8 mouse cellular contexts compared by ENCODE assay signal in genomic region chr19:42144541-42145167, GRCm38 (mm10). TPM values are rescaled to one million over a fixed set of nuclear protein-coding genes. Genes with fewer than 3 reads are reported as not detected.
DNase-seq lines count a peak whose midpoint lies in the region; ATAC-seq and TF ChIP-seq lines count a peak whose summit lies in the region.

No protein-coding gene starts in this region.

- H3K4me1 ChIP-seq in forebrain, embryonic 14.5 days (ENCODE audit: control insufficient read depth, insufficient read depth, low read length), result 0 out of 2 replicates have a peak, but pooled peaks cover 8% of the 10 kb centered on the region
- H3K4me1 ChIP-seq in forebrain, embryonic 15.5 days, result peaks cover 13% of the 10 kb centered on the region
- peaks cover 34% of the 10 kb centered on the region for H3K4me1 ChIP-seq in heart, embryonic 15.5 days (replicated peaks)
- peaks cover 9% of the 10 kb centered on the region for H3K4me1 ChIP-seq in stomach, postnatal 0 days (replicated peaks; ENCODE audit: control insufficient read depth, insufficient read depth)

- peaks cover 8% of the 10 kb centered on the region for H3K27me3 ChIP-seq in forebrain, embryonic 14.5 days (replicated peaks; ENCODE audit: control insufficient read depth, insufficient read depth, low read length)
- peaks cover 9% of the 10 kb centered on the region for H3K27me3 ChIP-seq in forebrain, embryonic 15.5 days
- no peaks in the 10 kb centered on the region for H3K27me3 ChIP-seq in heart, embryonic 15.5 days
- H3K27me3 ChIP-seq in stomach, postnatal 0 days (ENCODE audit: control insufficient read depth, insufficient read depth, low read length), result no peaks in the 10 kb centered on the region

- TF ChIP-seq EP300 in stomach, postnatal 0 days (optimal IDR thresholded peaks at IDR 0.05), result no peak

- DNase-seq in forebrain, embryonic 14.5 days (ENCODE audit: low spot score), result peak; percentile 90
- peak; percentile 79 to 85 for DNase-seq in adrenal gland, adult 18-20 months (ENCODE audit: low spot score in 2 of 2)
- peak; percentile 89 for DNase-seq in embryo, embryonic 11 days
- DNase-seq in left cerebral cortex, adult 2 months (ENCODE audit: extremely low spot score in 1 of 2, low spot score in 2 of 2), result peak; percentile 84
- DNase-seq in naive thymus-derived CD4-positive, alpha-beta T cell, adult 2 months (ENCODE audit: low read depth), result peak; percentile 91
- peak; percentile 87 for DNase-seq in stomach, postnatal 0 days (ENCODE audit: low spot score)

- no peak overlapping the region for H3K9ac ChIP-seq in forebrain, embryonic 14.5 days (ENCODE audit: low read length)
- H3K9ac ChIP-seq in forebrain, embryonic 15.5 days (replicated peaks), result no peak overlapping the region
- no peak overlapping the region for H3K9ac ChIP-seq in heart, embryonic 15.5 days
- H3K9ac ChIP-seq in stomach, postnatal 0 days (ENCODE audit: low read length), result no peak overlapping the region

- no peak overlapping the region for H3K4me3 ChIP-seq in forebrain, embryonic 14.5 days (ENCODE audit: low read depth, low read length)
- no peak overlapping the region for H3K4me3 ChIP-seq in forebrain, embryonic 15.5 days
- no peak overlapping the region for H3K4me3 ChIP-seq in heart, embryonic 15.5 days
- H3K4me3 ChIP-seq in left cerebral cortex, adult 2 months, result no peak overlapping the region
- no peak overlapping the region for H3K4me3 ChIP-seq in stomach, postnatal 0 days (ENCODE audit: low read depth, low read length)

- intact Hi-C loops in left cerebral cortex, adult 2 months (cut with DNase I), result loop anchor here (1.0 to 2.0 kb wide), 2 partner anchors 16 to 22 kb away; partner anchors contain the start of gene Avpi1

- WGBS in forebrain, embryonic 14.5 days, result 29% methylated on average over 8 of the region's 8 CpGs
- WGBS in forebrain, embryonic 15.5 days, result 31% methylated on average over 8 of the region's 8 CpGs
- 25% methylated on average over 8 of the region's 8 CpGs for WGBS in heart, embryonic 15.5 days
- WGBS in stomach, postnatal 0 days, result 18% methylated on average over 8 of the region's 8 CpGs

- H3K4me2 ChIP-seq in forebrain, embryonic 14.5 days (ENCODE audit: low read length), result no peak overlapping the region
- no peak overlapping the region for H3K4me2 ChIP-seq in forebrain, embryonic 15.5 days (replicated peaks)
- H3K4me2 ChIP-seq in heart, embryonic 15.5 days, result peak overlapping the region; percentile 16; the same call in 1 of the 2 replicates
- no peak overlapping the region for H3K4me2 ChIP-seq in stomach, postnatal 0 days (replicated peaks; ENCODE audit: low read depth)

- no peaks in the 10 kb centered on the region for H3K36me3 ChIP-seq in forebrain, embryonic 14.5 days (ENCODE audit: control insufficient read depth, insufficient read depth, low read length)
- H3K36me3 ChIP-seq in forebrain, embryonic 15.5 days, result no peaks in the 10 kb centered on the region
- no peaks in the 10 kb centered on the region for H3K36me3 ChIP-seq in heart, embryonic 15.5 days
- H3K36me3 ChIP-seq in stomach, postnatal 0 days (ENCODE audit: control insufficient read depth, insufficient read depth, low read length), result no peaks in the 10 kb centered on the region

- peak; percentile 78 for TF ChIP-seq CTCF in left cerebral cortex, adult 2 months (IDR thresholded peaks at IDR 0.05)
- TF ChIP-seq CTCF in stomach, postnatal 0 days (IDR thresholded peaks at IDR 0.05; ENCODE audit: low read depth), result peak; percentile 85

- no peaks in the 10 kb centered on the region for H3K9me3 ChIP-seq in forebrain, embryonic 14.5 days (replicated peaks; ENCODE audit: control insufficient read depth, low read length)
- H3K9me3 ChIP-seq in forebrain, embryonic 15.5 days, result no peaks in the 10 kb centered on the region
- H3K9me3 ChIP-seq in heart, embryonic 15.5 days (replicated peaks), result no peaks in the 10 kb centered on the region
- no peaks in the 10 kb centered on the region for H3K9me3 ChIP-seq in stomach, postnatal 0 days (ENCODE audit: control insufficient read depth, low read length)

- no peak overlapping the region for H3K27ac ChIP-seq in forebrain, embryonic 14.5 days (ENCODE audit: low read depth, low read length)
- no peak overlapping the region for H3K27ac ChIP-seq in forebrain, embryonic 15.5 days (replicated peaks)
- H3K27ac ChIP-seq in heart, embryonic 15.5 days, result no peak overlapping the region
- peak overlapping the region; percentile 53 for H3K27ac ChIP-seq in left cerebral cortex, adult 2 months
- peak overlapping the region; percentile 84 for H3K27ac ChIP-seq in stomach, postnatal 0 days (replicated peaks)

- no peak for ATAC-seq in forebrain, embryonic 14.5 days
- no peak for ATAC-seq in forebrain, embryonic 15.5 days (replicated peaks)
- ATAC-seq in heart, embryonic 15.5 days (replicated peaks; ENCODE audit: insufficient number of reproducible peaks, insufficient read depth, low FRiP score, low read depth), result no peak
- no peak for ATAC-seq in stomach, postnatal 0 days (ENCODE audit: low FRiP score, low TSS enrichment)

RNA-seq across cellular contexts. Expression of gene Marveld1, which starts 2.5 kb away (rescaled TPM):
- 2.2 and 3.1 TPM in 2 replicates for polyA plus RNA-seq in forebrain, embryonic 14.5 days (2014; fragmentation: Nextera tagmentation; extraction: Ambion mirVana)
- polyA plus RNA-seq in forebrain, embryonic 15.5 days (2015; fragmentation: Nextera tagmentation; extraction: Ambion mirVana), result 1.7 and 2.6 TPM in 2 replicates
- total RNA-seq in adrenal gland, adult 18-20 months (2021), result 10 to 100 TPM; 33.9 to 41.1 TPM
- 15.8 and 24.0 TPM in 2 replicates for polyA plus RNA-seq in heart, embryonic 15.5 days (2015; fragmentation: Nextera tagmentation; extraction: Ambion mirVana)
- total RNA-seq in left cerebral cortex, adult 2 months (2021), result 10 to 100 TPM in 1 of 2 experiments, 1 to 10 TPM in 1; 8.0 to 10.6 TPM
- 15.3 and 23.6 TPM in 2 replicates for polyA plus RNA-seq in stomach, postnatal 0 days (2015; fragmentation: Nextera tagmentation; extraction: Ambion mirVana)

RNA-seq across cellular contexts. Expression of gene Avpi1, which starts 15.8 kb away (rescaled TPM):
- 9.5 and 13.0 TPM in 2 replicates for polyA plus RNA-seq in forebrain, embryonic 14.5 days (2014; fragmentation: Nextera tagmentation; extraction: Ambion mirVana)
- 7.2 and 8.1 TPM in 2 replicates for polyA plus RNA-seq in forebrain, embryonic 15.5 days (2015; fragmentation: Nextera tagmentation; extraction: Ambion mirVana)
- 100 to 1,000 TPM in 1 of 2 experiments, 10 to 100 TPM in 1; 81.8 to 108 TPM for total RNA-seq in adrenal gland, adult 18-20 months (2021)
- polyA plus RNA-seq in heart, embryonic 15.5 days (2015; fragmentation: Nextera tagmentation; extraction: Ambion mirVana), result 29.7 and 34.1 TPM in 2 replicates
- total RNA-seq in left cerebral cortex, adult 2 months (2021), result 10 to 100 TPM; 27.6 to 30.9 TPM
- 108 and 117 TPM in 2 replicates for polyA plus RNA-seq in stomach, postnatal 0 days (2015; fragmentation: Nextera tagmentation; extraction: Ambion mirVana)

RNA-seq across cellular contexts. Expression of gene Zfyve27, which starts 19.1 kb away (rescaled TPM):
- 19.5 and 28.0 TPM in 2 replicates for polyA plus RNA-seq in forebrain, embryonic 14.5 days (2014; fragmentation: Nextera tagmentation; extraction: Ambion mirVana)
- 64.1 and 64.8 TPM in 2 replicates for polyA plus RNA-seq in forebrain, embryonic 15.5 days (2015; fragmentation: Nextera tagmentation; extraction: Ambion mirVana)
- total RNA-seq in adrenal gland, adult 18-20 months (2021), result 10 to 100 TPM; 44.6 to 55.1 TPM
- polyA plus RNA-seq in heart, embryonic 15.5 days (2015; fragmentation: Nextera tagmentation; extraction: Ambion mirVana), result 18.4 and 26.7 TPM in 2 replicates
- 100 to 1,000 TPM in 1 of 2 experiments, 10 to 100 TPM in 1; 87.7 to 107 TPM for total RNA-seq in left cerebral cortex, adult 2 months (2021)
- polyA plus RNA-seq in stomach, postnatal 0 days (2015; fragmentation: Nextera tagmentation; extraction: Ambion mirVana), result 14.1 and 15.3 TPM in 2 replicates

RNA-seq across cellular contexts. Expression of gene Pi4k2a, which starts 54.4 kb away (rescaled TPM):
- polyA plus RNA-seq in forebrain, embryonic 14.5 days (2014; fragmentation: Nextera tagmentation; extraction: Ambion mirVana), result 13.2 and 19.5 TPM in 2 replicates
- 29.4 and 33.6 TPM in 2 replicates for polyA plus RNA-seq in forebrain, embryonic 15.5 days (2015; fragmentation: Nextera tagmentation; extraction: Ambion mirVana)
- total RNA-seq in adrenal gland, adult 18-20 months (2021), result 10 to 100 TPM; 70.0 to 95.0 TPM
- polyA plus RNA-seq in heart, embryonic 15.5 days (2015; fragmentation: Nextera tagmentation; extraction: Ambion mirVana), result 13.3 and 16.1 TPM in 2 replicates
- total RNA-seq in left cerebral cortex, adult 2 months (2021), result 10 to 100 TPM; 65.6 to 67.3 TPM
- polyA plus RNA-seq in stomach, postnatal 0 days (2015; fragmentation: Nextera tagmentation; extraction: Ambion mirVana), result 20.8 and 21.6 TPM in 2 replicates

RNA-seq across cellular contexts. Expression of gene Sfrp5, which starts 57.4 kb away (rescaled TPM):
- 0.78 and 0.81 TPM in 2 replicates for polyA plus RNA-seq in forebrain, embryonic 14.5 days (2014; fragmentation: Nextera tagmentation; extraction: Ambion mirVana)
- polyA plus RNA-seq in forebrain, embryonic 15.5 days (2015; fragmentation: Nextera tagmentation; extraction: Ambion mirVana), result 0.54 and 0.78 TPM in 2 replicates
- 1 to 10 TPM; 3.4 to 5.9 TPM for total RNA-seq in adrenal gland, adult 18-20 months (2021)
- polyA plus RNA-seq in heart, embryonic 15.5 days (2015; fragmentation: Nextera tagmentation; extraction: Ambion mirVana), result 4.1 and 4.3 TPM in 2 replicates
- under 1 TPM; 0.48 to 0.65 TPM for total RNA-seq in left cerebral cortex, adult 2 months (2021)
- 0.55 and 0.74 TPM in 2 replicates for polyA plus RNA-seq in stomach, postnatal 0 days (2015; fragmentation: Nextera tagmentation; extraction: Ambion mirVana)

Comparison
In these comparisons a context has a peak if more than half of its experiments do, and no peak if none do; other contexts are left out.
1. H3K27ac ChIP-seq: peak in left cerebral cortex, adult 2 months (single experiment) and stomach, postnatal 0 days (single experiment); none in forebrain, embryonic 14.5 days (single experiment), forebrain, embryonic 15.5 days (single experiment) and heart, embryonic 15.5 days (single experiment).
2. Peak in every context shown above with its lines, with median percentiles within 50 percentile points of each other: DNase-seq.